Mouse (Mus musculus): Measurements from ENCODE around the gene Myo10.

Gene Myo10

GRCm38 (mm10) chr15:25651820-25652219 lies 29.5 kb downstream of the Myo10 start:
- DNase-seq (ENCODE audit: low spot score in 2 of 2): no peak

GRCm38 (mm10) chr15:25652368-25652767 lies 30.0 kb downstream of the Myo10 start:
- no peak for DNase-seq (ENCODE audit: low spot score in 2 of 2)

GRCm38 (mm10) chr15:25652933-25653332 lies 30.6 kb downstream of the Myo10 start:
- DNase-seq (ENCODE audit: low spot score in 2 of 2): no peak

- no peak for DNase-seq (ENCODE audit: low spot score in 2 of 2)
These were observed 31.4 kb downstream of the Myo10 start for GRCm38 (mm10) chr15:25653680-25654079.

- no peak for DNase-seq (ENCODE audit: low spot score in 2 of 2)
These were observed 40.7 kb downstream of the Myo10 start for GRCm38 (mm10) chr15:25662833-25663519.

GRCm38 (mm10) chr15:25669283-25670247 lies 47.2 kb downstream of the Myo10 start:
- no peak for DNase-seq (ENCODE audit: low spot score in 2 of 2)

GRCm38 (mm10) chr15:25673231-25673980 lies 51.1 kb downstream of the Myo10 start:
- DNase-seq (ENCODE audit: low spot score in 2 of 2): no peak

GRCm38 (mm10) chr15:25674099-25674931 lies 52.0 kb downstream of the Myo10 start:
- DNase-seq (ENCODE audit: low spot score in 2 of 2): no peak

GRCm38 (mm10) chr15:25674932-25675250 lies 52.6 kb downstream of the Myo10 start:
- DNase-seq (ENCODE audit: low spot score in 2 of 2): no peak

- no peak for DNase-seq (ENCODE audit: low spot score in 2 of 2)
These were observed 53.0 kb downstream of the Myo10 start for GRCm38 (mm10) chr15:25675359-25675758.

- no peak for DNase-seq (ENCODE audit: low spot score in 2 of 2)
These were observed 53.9 kb downstream of the Myo10 start for GRCm38 (mm10) chr15:25676056-25676785.

- no peak for DNase-seq (ENCODE audit: low spot score in 2 of 2)
These were observed 56.8 kb downstream of the Myo10 start for GRCm38 (mm10) chr15:25679081-25679480.

GRCm38 (mm10) chr15:25679616-25680015 lies 57.3 kb downstream of the Myo10 start:
- no peak for DNase-seq (ENCODE audit: low spot score in 2 of 2)

- no peak for DNase-seq (ENCODE audit: low spot score in 2 of 2)
These were observed 58.0 kb downstream of the Myo10 start for GRCm38 (mm10) chr15:25680269-25680818.

GRCm38 (mm10) chr15:25682953-25683507 lies 60.7 kb downstream of the Myo10 start:
- DNase-seq (ENCODE audit: low spot score in 2 of 2): no peak

GRCm38 (mm10) chr15:25685186-25685585 lies 62.9 kb downstream of the Myo10 start:
- DNase-seq (ENCODE audit: low spot score in 2 of 2): no peak

- DNase-seq (ENCODE audit: low spot score in 2 of 2): no peak
These were observed 66.3 kb downstream of the Myo10 start for GRCm38 (mm10) chr15:25688424-25689283.

- DNase-seq (ENCODE audit: low spot score in 2 of 2): no peak
These were observed 67.2 kb downstream of the Myo10 start for GRCm38 (mm10) chr15:25689477-25689876.
